Mouse (Mus musculus) embryonic facial prominence, embryonic 11.5 days (tissue): ENCODE measurements around the gene Lcn2. TPM values are rescaled to one million over a fixed set of nuclear protein-coding genes. Genes with fewer than 3 reads are reported as not detected.

Experiments
- ATAC-seq: fragments of 200-750 bp; cut with Nextera tagmentation; replicated peaks from 2 replicates; pipeline ENCODE4 v1.8.0; 2017; ENCODE audit warnings: low read depth; ENCODE audit not compliant: insufficient number of reproducible peaks, low FRiP score, low TSS enrichment
- DNase-seq: peaks from one replicate; pipeline ENCODE4 v3.0.0-alpha.2; 2015; ENCODE audit warnings: low spot score
- H3K27ac ChIP-seq: fragments of 300-500 bp; sonication (generic); replicated peaks from 2 replicates; pipeline ENCODE4 v1.5.1; 2014; ENCODE audit warnings: mild to moderate bottlenecking, low read depth, low read length, control low read depth
- H3K27me3 ChIP-seq: fragments of 300-500 bp; sonication (generic); 2 replicates; pipeline ENCODE4 v1.6.1; 2014; ENCODE audit warnings: mild to moderate bottlenecking, low read length, moderate library complexity, mixed read lengths; ENCODE audit not compliant: control insufficient read depth, insufficient read depth
- H3K36me3 ChIP-seq: fragments of 300-500 bp; sonication (generic); replicated peaks from 2 replicates; pipeline ENCODE4 v1.6.1; 2014; ENCODE audit warnings: low read depth, mild to moderate bottlenecking, low read length, moderate library complexity, mixed read lengths; ENCODE audit not compliant: control insufficient read depth, insufficient read depth
- H3K4me1 ChIP-seq: fragments of 300-500 bp; sonication (generic); 2 replicates; pipeline ENCODE4 v1.6.1; 2014; ENCODE audit warnings: low read length, mixed read lengths; ENCODE audit not compliant: control insufficient read depth, insufficient read depth
- H3K4me2 ChIP-seq: fragments of 300-500 bp; sonication (generic); 2 replicates; pipeline ENCODE4 v1.6.1; 2014; ENCODE audit warnings: low read depth, mild to moderate bottlenecking, control low read depth, low read length, moderate library complexity
- H3K4me3 ChIP-seq: fragments of 300-500 bp; sonication (generic); 2 replicates; pipeline ENCODE4 v1.5.1; 2014; ENCODE audit warnings: low read depth, low read length, control low read depth
- H3K9ac ChIP-seq: fragments of 300-500 bp; sonication (generic); replicated peaks from 2 replicates; pipeline ENCODE4 v1.6.1; 2014; ENCODE audit warnings: mild to moderate bottlenecking, control low read depth, low read length
- H3K9me3 ChIP-seq: fragments of 300-500 bp; sonication (generic); replicated peaks from 2 replicates; pipeline ENCODE4 v1.6.1; 2016; ENCODE audit warnings: mild to moderate bottlenecking, low read length, inconsistent platforms, mixed read lengths; ENCODE audit not compliant: control insufficient read depth
- WGBS: fragments of 180-500 bp; shearing (Covaris S2); extraction: QIAGEN DNeasy Blood & Tissue Kit; methylation state at CpG from one replicate; pipeline ENCODE4 v1.1.7; 2014; 5-methylcytosine and 5-hydroxymethylcytosine counted together
- polyA plus RNA-seq: library from polyadenylated mRNA; unstranded; fragments of >200 nt; fragmentation: Nextera tagmentation; extraction: Ambion mirVana; gene quantifications from 2 replicates; pipeline ENCODE4 v1.2.1, GENCODE M21; 2014

The Lcn2 gene
- polyA plus RNA-seq, 1 experiment from 2014 or later = 1.2 TPM

DNA sequence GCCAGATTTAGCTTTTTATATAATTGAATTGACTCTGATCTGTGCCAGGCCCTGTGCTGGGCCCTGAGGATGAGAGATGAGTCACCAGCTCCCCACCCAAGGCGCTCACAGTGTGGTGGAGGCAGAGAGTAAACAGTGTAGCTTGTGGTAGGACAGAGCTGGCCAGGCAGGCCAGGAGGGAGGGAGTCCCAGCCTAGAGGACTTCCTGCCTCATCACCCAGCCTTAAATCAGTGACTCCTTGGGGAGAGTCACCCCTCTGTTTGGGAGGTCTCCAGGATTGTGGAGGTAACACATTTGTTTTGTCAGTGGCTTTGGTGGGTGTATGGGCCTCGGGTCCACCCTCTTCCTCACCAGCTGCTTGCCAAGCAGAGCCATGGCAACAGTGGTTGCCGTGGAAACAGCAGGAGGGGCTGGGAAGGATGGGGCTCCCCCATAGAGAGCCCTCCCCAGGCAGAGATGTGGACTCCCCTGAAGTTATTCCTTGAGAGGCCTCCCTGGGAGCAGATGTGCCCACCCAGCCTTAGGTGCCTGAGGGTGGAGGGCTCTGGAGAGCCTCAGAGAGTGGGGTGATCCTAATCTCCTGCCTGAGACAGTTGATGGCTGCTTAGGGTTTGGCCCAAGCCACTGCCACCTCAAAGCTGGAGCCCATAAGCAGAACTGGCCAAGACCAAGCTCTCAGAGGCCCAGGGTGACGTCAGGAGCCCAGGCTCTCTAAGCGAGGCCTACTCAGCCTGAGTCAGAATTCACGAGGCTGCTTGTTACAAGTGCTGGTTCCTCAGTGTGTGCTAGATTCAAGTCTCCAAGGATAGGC, 45.3 kb downstream of the Lcn2 start:
- Histone ChIP-seq H3K4me2 (no peak overlapping the region), H3K4me1 (no peaks in the 10 kb centered on the region)
- no peak for DNase-seq

DNA sequence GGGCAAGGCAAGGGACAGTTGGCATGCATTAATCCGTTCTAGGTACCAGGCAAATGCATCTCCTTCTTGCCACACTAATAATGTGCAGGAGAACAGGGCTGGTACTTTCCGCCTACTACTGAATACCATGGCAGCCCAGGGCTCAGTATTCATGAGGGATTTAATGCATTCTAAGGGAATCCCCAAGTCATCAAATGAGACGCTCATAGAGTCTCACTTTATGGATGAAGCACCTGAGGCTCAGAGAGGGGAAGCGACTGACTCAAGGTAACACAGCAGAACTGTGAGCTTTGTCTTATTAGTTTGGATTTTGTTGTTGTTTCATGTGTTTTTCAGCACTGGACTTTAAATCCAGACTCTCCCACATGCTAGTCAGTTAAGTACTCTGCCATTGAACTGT, 46.0 kb downstream of the Lcn2 start:
- Histone ChIP-seq H3K4me3 (no peak overlapping the region), H3K9me3 (no peaks in the 10 kb centered on the region), H3K36me3 (peaks cover 5% of the 10 kb centered on the region), H3K27me3 (no peaks in the 10 kb centered on the region), H3K9ac (no peak overlapping the region), H3K4me1 (no peaks in the 10 kb centered on the region), H3K27ac (no peak overlapping the region), H3K4me2 (no peak overlapping the region)
- 85% methylated on average over 4 of the region's 4 CpGs for WGBS
- ATAC-seq (no peak), DNase-seq (no peak)

More for the DNA sequence above, 45.3 kb downstream of the Lcn2 start:
- H3K27ac ChIP-seq = no peak overlapping the region
- ATAC-seq = 0 out of 2 replicates have a peak, but pooled peaks have one; percentile 16
- H3K36me3 ChIP-seq = peaks cover 5% of the 10 kb centered on the region
- H3K9ac ChIP-seq = no peak overlapping the region
- 77% methylated on average over 6 of the region's 6 CpGs for WGBS
- H3K4me3 ChIP-seq = no peak overlapping the region
- H3K27me3 ChIP-seq = no peaks in the 10 kb centered on the region
- H3K9me3 ChIP-seq = no peaks in the 10 kb centered on the region

DNA sequence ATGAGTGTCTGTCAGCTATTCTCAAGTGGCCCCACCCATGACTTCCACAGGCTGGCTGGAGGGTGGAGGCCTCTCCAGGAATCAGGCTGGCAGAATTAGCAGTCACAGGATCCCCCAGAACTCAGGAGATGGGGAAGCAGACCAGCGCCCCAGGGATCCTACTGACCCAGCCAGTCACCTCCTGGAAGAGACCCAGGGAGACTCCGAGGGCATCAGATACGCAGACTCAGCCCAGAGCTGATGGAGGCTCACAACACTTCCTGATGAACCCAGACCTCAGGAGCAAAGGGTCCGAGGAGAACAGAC, 46.5 kb downstream of the Lcn2 start:
- DNase-seq (no peak), ATAC-seq (no peak)
- no peaks in the 10 kb centered on the region for H3K4me1 ChIP-seq
- WGBS = 90% methylated on average over 4 of the region's 4 CpGs
- no peak overlapping the region for H3K9ac ChIP-seq
- no peak overlapping the region for H3K27ac ChIP-seq
- peaks cover 5% of the 10 kb centered on the region for H3K36me3 ChIP-seq
- H3K9me3 ChIP-seq = no peaks in the 10 kb centered on the region
- H3K27me3 ChIP-seq = no peaks in the 10 kb centered on the region
- no peak overlapping the region for H3K4me3 ChIP-seq
- no peak overlapping the region for H3K4me2 ChIP-seq

DNA sequence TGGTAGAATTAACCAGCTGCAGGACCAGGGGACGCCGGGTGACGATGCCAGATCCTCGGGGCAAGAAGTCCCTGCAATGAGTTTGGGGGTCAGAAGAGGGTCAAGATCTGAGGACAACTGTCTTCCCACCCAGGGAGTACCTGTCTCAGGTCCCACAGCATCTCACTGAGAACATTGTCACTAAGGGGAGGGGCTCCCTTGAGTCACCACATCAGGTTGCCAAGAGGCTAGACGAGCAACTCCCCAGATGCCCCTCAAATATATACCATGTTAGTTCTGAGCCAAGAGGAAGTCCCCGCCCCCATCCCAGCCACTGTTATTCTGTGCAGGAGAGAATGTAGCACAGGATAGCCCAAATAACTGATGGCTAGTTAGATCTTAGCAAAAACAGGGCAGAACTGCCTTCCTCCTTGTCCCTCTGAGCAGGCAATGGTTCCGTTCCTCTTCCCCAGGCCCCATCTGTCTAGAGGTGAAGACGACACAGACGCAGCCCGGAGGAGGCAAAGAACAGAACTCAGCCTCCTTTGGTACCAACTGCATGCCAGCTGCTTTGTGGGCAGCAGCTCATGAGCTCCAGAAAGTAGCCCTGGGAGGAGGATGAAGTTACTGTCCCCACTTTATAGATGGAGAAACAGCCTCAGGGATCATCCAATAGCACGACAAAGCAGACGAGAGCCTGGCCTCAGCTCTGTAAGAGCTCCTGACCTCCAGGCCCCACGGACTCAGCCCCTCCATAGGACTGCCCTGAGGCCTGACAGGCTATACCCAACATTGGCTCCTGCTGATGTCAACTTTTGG, 47.0 kb downstream of the Lcn2 start:
- no peaks in the 10 kb centered on the region for H3K27me3 ChIP-seq
- no peaks in the 10 kb centered on the region for H3K9me3 ChIP-seq
- no peaks in the 10 kb centered on the region for H3K4me1 ChIP-seq
- H3K27ac ChIP-seq = no peak overlapping the region
- H3K36me3 ChIP-seq = peaks cover 5% of the 10 kb centered on the region
- no peak for DNase-seq
- no peak for ATAC-seq
- 77% methylated on average over 13 of the region's 13 CpGs for WGBS
- H3K4me2 ChIP-seq = no peak overlapping the region
- H3K9ac ChIP-seq = no peak overlapping the region
- H3K4me3 ChIP-seq = no peak overlapping the region

DNA sequence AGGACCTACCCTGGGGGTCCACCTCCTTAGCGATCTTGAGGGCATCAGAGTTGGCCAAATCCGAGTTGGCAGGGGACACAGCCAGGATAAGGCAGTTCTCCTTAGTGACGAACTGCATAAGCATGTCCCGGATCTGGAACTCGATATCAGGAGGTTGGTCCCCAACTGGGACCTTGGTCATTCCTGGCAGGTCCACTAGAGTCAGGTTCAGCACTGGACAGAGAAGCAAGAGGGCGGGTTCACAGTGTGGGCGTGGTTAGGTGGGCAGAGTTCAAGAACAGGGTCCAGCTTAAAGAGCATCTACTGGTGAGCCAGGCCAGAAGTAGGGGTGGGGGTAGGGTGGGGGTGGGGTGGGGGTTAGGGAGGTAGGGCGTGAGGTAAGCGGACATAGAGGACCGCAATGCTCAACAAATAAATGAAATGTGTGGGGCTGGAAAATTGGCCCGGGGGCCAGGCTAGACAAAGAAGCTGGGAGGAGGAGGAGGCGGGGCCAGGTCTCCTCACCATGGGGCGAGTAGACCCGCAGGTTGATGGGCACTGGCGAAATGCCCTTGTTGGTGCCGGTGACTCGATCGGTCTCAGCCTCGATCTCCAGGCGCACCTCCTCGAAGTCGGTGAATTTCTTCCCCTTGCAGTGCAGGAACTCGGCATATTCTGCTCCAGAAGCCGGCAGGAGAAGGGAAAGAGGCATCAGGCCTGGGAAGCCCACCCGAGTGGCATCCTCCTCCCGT, 48.0 kb downstream of the Lcn2 start:
- Histone ChIP-seq H3K27me3 (no peaks in the 10 kb centered on the region), H3K4me2 (no peak overlapping the region), H3K4me1 (no peaks in the 10 kb centered on the region), H3K27ac (no peak overlapping the region), H3K9me3 (no peaks in the 10 kb centered on the region), H3K4me3 (no peak overlapping the region), H3K9ac (no peak overlapping the region), H3K36me3 (peaks cover 5% of the 10 kb centered on the region)
- WGBS = 38% methylated on average over 26 of the region's 26 CpGs
- no peak for DNase-seq
- ATAC-seq = no peak

DNA sequence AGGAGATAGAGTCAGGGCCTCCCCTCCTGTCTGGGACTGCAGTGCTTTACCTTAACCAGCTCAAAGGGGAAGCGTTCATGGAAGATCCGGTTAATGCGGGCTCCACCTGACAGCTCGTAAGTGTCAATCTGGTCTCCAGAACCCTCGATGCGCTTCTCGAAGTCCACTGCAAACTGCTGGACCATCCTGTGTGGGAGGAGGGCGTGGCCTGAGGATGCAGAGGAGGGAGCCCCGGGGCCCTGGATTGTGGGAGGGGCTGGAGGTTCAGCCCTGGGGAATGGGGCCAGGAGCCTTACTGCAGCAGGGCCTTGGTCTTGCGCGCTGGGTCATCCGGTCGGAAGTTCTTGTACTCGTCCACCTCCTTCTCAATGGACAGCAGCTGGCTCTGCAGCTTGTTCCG, 52.2 kb downstream of the Lcn2 start:
- WGBS = 59% methylated on average over 15 of the region's 15 CpGs

More for the DNA sequence above, 52.2 kb downstream of the Lcn2 start:
- DNase-seq = no peak
- Histone ChIP-seq H3K36me3 (peaks cover 5% of the 10 kb centered on the region), H3K4me2 (no peak overlapping the region), H3K27ac (no peak overlapping the region), H3K4me3 (no peak overlapping the region), H3K27me3 (no peaks in the 10 kb centered on the region), H3K4me1 (no peaks in the 10 kb centered on the region), H3K9ac (no peak overlapping the region), H3K9me3 (no peaks in the 10 kb centered on the region)
- no peak for ATAC-seq
